ENCODE assay signal across 8 mouse cellular contexts in the genomic region with DNA sequence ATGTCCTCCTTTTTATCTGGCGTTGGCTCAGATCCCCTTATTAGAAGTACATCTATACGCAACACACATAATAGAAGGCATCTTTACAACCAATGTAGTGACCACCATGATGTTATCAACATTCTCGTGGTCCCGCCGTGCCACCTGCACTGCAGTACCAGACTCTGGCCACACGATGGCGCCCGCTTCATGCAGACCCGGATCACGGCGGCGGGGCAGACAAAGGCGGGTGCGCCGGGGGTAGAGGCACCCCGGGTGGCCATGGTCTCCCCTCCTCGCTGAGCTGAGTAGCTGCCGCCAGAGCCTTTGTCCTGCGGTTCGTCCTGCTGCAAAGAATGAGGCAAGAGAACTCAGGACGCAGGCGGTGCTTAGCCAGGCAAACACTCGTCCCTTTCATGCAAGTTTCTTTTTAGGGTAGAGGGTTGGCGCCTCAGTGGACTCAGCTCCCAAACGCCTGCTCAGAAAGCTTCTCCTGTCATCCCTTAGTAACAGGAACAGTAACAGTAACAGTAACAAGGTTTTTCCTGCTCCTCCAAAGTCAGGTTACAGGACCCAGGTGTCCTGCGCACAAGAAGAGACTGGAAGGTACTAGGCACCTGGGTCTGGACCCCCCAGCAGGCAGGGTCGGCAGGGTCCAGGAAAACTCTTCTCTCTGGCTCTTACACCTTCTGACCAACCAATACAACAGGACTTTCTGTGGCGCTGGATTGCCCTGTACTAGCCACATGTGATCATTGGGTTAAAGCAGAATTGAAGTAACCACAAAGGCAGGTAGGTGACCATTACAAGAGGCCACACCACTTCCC. TPM values are rescaled to one million over a fixed set of nuclear protein-coding genes. Genes with fewer than 3 reads are reported as not detected.
A peak's percentile ranks its signal among the peaks of the same experiment; 100 is the strongest.
DNase-seq lines count a peak whose midpoint lies in the region; ATAC-seq and TF ChIP-seq lines count a peak whose summit lies in the region.

No protein-coding gene starts in this region.

- H3K4me1 ChIP-seq in bone marrow, adult 2 months (ENCODE audit: control insufficient read depth, insufficient read depth, low read length) = no peaks in the 10 kb centered on the region; the same call in none of the 2 replicates
- peaks cover 4% of the 10 kb centered on the region for H3K4me1 ChIP-seq in embryonic facial prominence, embryonic 15.5 days
- peaks cover 6% of the 10 kb centered on the region for H3K4me1 ChIP-seq in heart, embryonic 10.5 days
- no peaks in the 10 kb centered on the region for H3K4me1 ChIP-seq in kidney, embryonic 16.5 days (ENCODE audit: insufficient read depth, low read length)
- no peaks in the 10 kb centered on the region for H3K4me1 ChIP-seq in liver, adult 2 months (ENCODE audit: control insufficient read depth, insufficient read depth, low read length)

- 6% methylated on average over 28 of the region's 28 CpGs for WGBS in bone marrow, adult 2 months
- 3% methylated on average over 28 of the region's 28 CpGs for WGBS in embryonic facial prominence, embryonic 15.5 days
- 4% methylated on average over 28 of the region's 28 CpGs for WGBS in heart, embryonic 10.5 days
- WGBS in kidney, embryonic 16.5 days = 4% methylated on average over 28 of the region's 28 CpGs
- WGBS in liver, adult 2 months = 5% methylated on average over 28 of the region's 28 CpGs

- peak overlapping the region; percentile 58 for H3K4me2 ChIP-seq in embryonic facial prominence, embryonic 15.5 days (replicated peaks)
- peak overlapping the region; percentile 64 for H3K4me2 ChIP-seq in kidney, embryonic 16.5 days (replicated peaks; ENCODE audit: low read depth, low read length)
- peak overlapping the region; percentile 61 for H3K4me2 ChIP-seq in myocyte (ENCODE audit: low read depth)

- no peaks in the 10 kb centered on the region for H3K36me3 ChIP-seq in embryonic facial prominence, embryonic 15.5 days
- H3K36me3 ChIP-seq in heart, embryonic 10.5 days = no peaks in the 10 kb centered on the region
- no peaks in the 10 kb centered on the region for H3K36me3 ChIP-seq in kidney, embryonic 16.5 days (ENCODE audit: insufficient read depth, low read length)
- no peaks in the 10 kb centered on the region for H3K36me3 ChIP-seq in liver, adult 2 months (ENCODE audit: control insufficient read depth, insufficient read depth, low read length)
- H3K36me3 ChIP-seq in myocyte (ENCODE audit: control insufficient read depth, insufficient read depth) = no peaks in the 10 kb centered on the region
- no peaks in the 10 kb centered on the region for H3K36me3 ChIP-seq in splenic B cell, adult 2 months (ENCODE audit: control insufficient read depth, insufficient read depth, low read length, poor library complexity, severe bottlenecking)

- H3K4me3 ChIP-seq in bone marrow, adult 2 months (replicated peaks; ENCODE audit: control insufficient read depth, low read depth, low read length) = peak overlapping the region; percentile 63
- peak overlapping the region; percentile 54 for H3K4me3 ChIP-seq in embryonic facial prominence, embryonic 15.5 days (replicated peaks)
- H3K4me3 ChIP-seq in heart, embryonic 10.5 days = peak overlapping the region; percentile 71
- peak overlapping the region; percentile 48 for H3K4me3 ChIP-seq in kidney, embryonic 16.5 days (ENCODE audit: low read length)
- H3K4me3 ChIP-seq in liver, adult 2 months (ENCODE audit: insufficient read depth, low read depth, low read length) = peak overlapping the region; percentile 37
- H3K4me3 ChIP-seq in myocyte = no peak overlapping the region

- TF ChIP-seq CTCF in bone marrow, adult 2 months (IDR thresholded peaks at IDR 0.05; ENCODE audit: control insufficient read depth, insufficient read depth, low read length) = peak; percentile 97
- peak; percentile 95 for TF ChIP-seq CTCF in liver, adult 2 months (IDR thresholded peaks at IDR 0.05; ENCODE audit: low read depth, low read length)

- no peaks in the 10 kb centered on the region for H3K79me2 ChIP-seq in liver, adult 2 months (ENCODE audit: control insufficient read depth, insufficient read depth, low read length)
- H3K79me2 ChIP-seq in myocyte (ENCODE audit: control insufficient read depth, insufficient read depth) = no peaks in the 10 kb centered on the region

- no peaks in the 10 kb centered on the region for H3K27me3 ChIP-seq in embryonic facial prominence, embryonic 15.5 days
- H3K27me3 ChIP-seq in heart, embryonic 10.5 days (ENCODE audit: insufficient read depth, poor library complexity, severe bottlenecking) = peaks cover 28% of the 10 kb centered on the region; the same call in 1 of the 2 replicates
- peaks cover 5% of the 10 kb centered on the region; the same call in 1 of the 2 replicates for H3K27me3 ChIP-seq in kidney, embryonic 16.5 days (ENCODE audit: insufficient read depth, low read length)
- 0 out of 2 replicates have a peak, but pooled peaks cover 2% of the 10 kb centered on the region for H3K27me3 ChIP-seq in liver, adult 2 months (ENCODE audit: control insufficient read depth, insufficient read depth, low read length)
- H3K27me3 ChIP-seq in myocyte (ENCODE audit: control insufficient read depth, insufficient read depth, insufficient read length) = peaks cover 7% of the 10 kb centered on the region
- no peaks in the 10 kb centered on the region for H3K27me3 ChIP-seq in splenic B cell, adult 2 months (ENCODE audit: control insufficient read depth, insufficient read depth, low read length, poor library complexity, severe bottlenecking)

- no peaks in the 10 kb centered on the region for H3K9me3 ChIP-seq in embryonic facial prominence, embryonic 15.5 days (replicated peaks)
- H3K9me3 ChIP-seq in heart, embryonic 10.5 days = no peaks in the 10 kb centered on the region
- H3K9me3 ChIP-seq in kidney, embryonic 16.5 days (ENCODE audit: low read length) = no peaks in the 10 kb centered on the region; the same call in 1 of the 2 replicates

- H3ac ChIP-seq in myocyte (ENCODE audit: control insufficient read depth, insufficient read length) = no peak overlapping the region

- no peak for TF ChIP-seq POLR2A in bone marrow, adult 2 months (IDR thresholded peaks at IDR 0.05; ENCODE audit: borderline replicate concordance, control insufficient read depth, low read depth, low read length)
- TF ChIP-seq POLR2A in liver, adult 2 months (IDR thresholded peaks at IDR 0.05; ENCODE audit: extremely low read depth, insufficient read depth, low read length) = no peak
- no peak for TF ChIP-seq POLR2A in myocyte (IDR thresholded peaks at IDR 0.05; ENCODE audit: insufficient read length, low read depth)

- ATAC-seq in embryonic facial prominence, embryonic 15.5 days (ENCODE audit: insufficient number of reproducible peaks, low FRiP score, low TSS enrichment, low read depth) = peak; percentile 76
- peak; percentile 84 for ATAC-seq in kidney, embryonic 16.5 days (ENCODE audit: low FRiP score, low TSS enrichment)

- H3K27ac ChIP-seq in bone marrow, adult 2 months (ENCODE audit: control insufficient read depth, insufficient read depth, low read depth, low read length, poor library complexity) = no peak overlapping the region
- no peak overlapping the region for H3K27ac ChIP-seq in embryonic facial prominence, embryonic 15.5 days (replicated peaks)
- H3K27ac ChIP-seq in heart, embryonic 10.5 days = peak overlapping the region; percentile 86
- H3K27ac ChIP-seq in kidney, embryonic 16.5 days (ENCODE audit: low read length) = no peak overlapping the region
- no peak overlapping the region for H3K27ac ChIP-seq in liver, adult 2 months (replicated peaks; ENCODE audit: insufficient read depth, low read depth, low read length)

- DNase-seq in 416B (ENCODE audit: low read depth) = peak; percentile 48
- DNase-seq in heart, embryonic 10.5 days (ENCODE audit: low spot score) = peak; percentile 90
- DNase-seq in liver, adult 2 months (ENCODE audit: extremely low read depth, low read depth, low spot score) = peak; percentile 4
- DNase-seq in splenic B cell, adult 2 months (ENCODE audit: low read depth, low spot score) = peak; percentile 85

- peak overlapping the region; percentile 49; the same call in 1 of the 2 replicates for H3K9ac ChIP-seq in embryonic facial prominence, embryonic 15.5 days
- peak overlapping the region; percentile 60 for H3K9ac ChIP-seq in kidney, embryonic 16.5 days (replicated peaks; ENCODE audit: low read length)
- peak overlapping the region; percentile 30; the same call in 1 of the 2 replicates for H3K9ac ChIP-seq in liver, adult 2 months (ENCODE audit: low read depth, low read length)

TF ChIP-seq in myocyte, 11 proteins besides CTCF, POLR2A, EP300 and RAD21:
- TF ChIP-seq USF1 (IDR thresholded peaks at IDR 0.05; ENCODE audit: low read depth) (no peak), TCF12 (IDR thresholded peaks at IDR 0.05; ENCODE audit: insufficient read depth, poor library complexity, severe bottlenecking) (no peak)

RNA-seq across cellular contexts. Expression of a gene that starts 25.4 kb away (rescaled TPM):
- polyA plus RNA-seq in bone marrow, adult 2 months (2011; ENCODE audit: insufficient read depth, insufficient read length, low replicate concordance, missing spikeins) = not detected in 2 replicates
- polyA plus RNA-seq in embryonic facial prominence, embryonic 15.5 days (2015; fragmentation: Nextera tagmentation; extraction: Ambion mirVana) = not detected in 2 replicates
- not detected in 2 replicates for polyA plus RNA-seq in heart, embryonic 10.5 days (2016; fragmentation: Nextera tagmentation; extraction: Ambion mirVana)
- not detected in 2 replicates for polyA plus RNA-seq in kidney, embryonic 16.5 days (2015; fragmentation: Nextera tagmentation; extraction: Ambion mirVana)
- total RNA-seq in liver, adult 2 months (2014; rRNA removed) = not detected in 2 replicates
- not detected in 2 replicates for polyA plus RNA-seq in liver, adult 2 months (2012; rRNA removed)
- polyA plus RNA-seq in myocyte (2012; fragmentation: generic; extraction: Trizol) = not detected

RNA-seq across cellular contexts. Expression of a gene that starts 28.4 kb away (rescaled TPM):
- 23.1 and 23.5 TPM in 2 replicates for polyA plus RNA-seq in bone marrow, adult 2 months (2011; ENCODE audit: insufficient read depth, insufficient read length, low replicate concordance, missing spikeins)
- 41.7 and 43.0 TPM in 2 replicates for polyA plus RNA-seq in embryonic facial prominence, embryonic 15.5 days (2015; fragmentation: Nextera tagmentation; extraction: Ambion mirVana)
- polyA plus RNA-seq in heart, embryonic 10.5 days (2016; fragmentation: Nextera tagmentation; extraction: Ambion mirVana) = 13.5 and 23.5 TPM in 2 replicates
- polyA plus RNA-seq in kidney, embryonic 16.5 days (2015; fragmentation: Nextera tagmentation; extraction: Ambion mirVana) = 2.8 and 3.1 TPM in 2 replicates
- 0.09 and 0.27 TPM in 2 replicates for total RNA-seq in liver, adult 2 months (2014; rRNA removed)
- polyA plus RNA-seq in liver, adult 2 months (2012; rRNA removed) = 0.05 and 0.13 TPM in 2 replicates
- not detected for polyA plus RNA-seq in myocyte (2012; fragmentation: generic; extraction: Trizol)

Comparison
In these comparisons a context has a peak if more than half of its experiments do, and no peak if none do; other contexts are left out.
1. DNase-seq: peak in every context shown above with its lines; median percentile 90 in heart, embryonic 10.5 days; 85 in splenic B cell, adult 2 months; 48 in 416B; 4 in liver, adult 2 months.